Mouse (Mus musculus): Measurements from ENCODE around the gene Pcsk2.

DNA sequence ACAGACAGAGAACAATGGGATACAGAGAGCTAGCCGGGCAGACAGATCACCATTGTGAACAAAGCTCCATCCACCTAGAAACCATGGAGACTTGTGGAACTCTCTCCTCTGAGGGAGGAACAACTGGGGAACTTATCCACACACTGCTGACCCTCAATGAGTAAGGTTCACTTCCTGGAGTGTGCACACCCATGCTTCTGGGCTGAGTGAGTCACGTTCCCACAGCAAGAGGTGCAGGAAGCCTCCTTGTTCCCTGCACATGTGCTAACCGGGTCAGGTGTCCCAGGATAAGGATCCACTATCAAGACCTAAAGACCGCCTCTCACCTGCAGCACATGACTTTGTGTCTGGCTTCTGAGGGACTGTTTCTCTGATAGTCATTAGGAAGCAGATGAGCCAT is 307.5 kb downstream of the Pcsk2 start:
- TF ChIP-seq CTCF (IDR thresholded peaks at IDR 0.05; ENCODE audit: low read depth) = no peak
- TF ChIP-seq EP300 (IDR thresholded peaks at IDR 0.05; ENCODE audit: low read depth) = no peak
